Mouse (Mus musculus): ENCODE data around the gene Crcp. TPM values are rescaled to one million over a fixed set of nuclear protein-coding genes. Genes with fewer than 3 reads are reported as not detected.

Gene Crcp
- polyA plus RNA-seq, 1 experiment from 2014 or later = 53.3 TPM

GRCm38 (mm10) chr5:130048786-130049520 lies 19.9 kb downstream of the Crcp start:
- H3K36me3 ChIP-seq = peaks cover 65% of the 10 kb centered on the region
- H3K9ac ChIP-seq = peak overlapping the region; percentile 15; the same call in 1 of the 2 replicates
- WGBS = 83% methylated on average over 15 of the region's 15 CpGs
- no peak overlapping the region for H3K4me2 ChIP-seq (replicated peaks)
- no peak overlapping the region for H3K27ac ChIP-seq
- no peak overlapping the region for H3K4me3 ChIP-seq
- no peaks in the 10 kb centered on the region for H3K27me3 ChIP-seq
- H3K4me1 ChIP-seq = no peaks in the 10 kb centered on the region
- no peak for ATAC-seq (ENCODE audit: low FRiP score)
- H3K9me3 ChIP-seq (replicated peaks) = no peaks in the 10 kb centered on the region

GRCm38 (mm10) chr5:130050416-130050815 lies 21.3 kb downstream of the Crcp start:
- 60% methylated on average over 6 of the region's 6 CpGs for WGBS
- ATAC-seq (ENCODE audit: low FRiP score) = no peak
- H3K36me3 ChIP-seq = peaks cover 56% of the 10 kb centered on the region
- no peak overlapping the region for H3K9ac ChIP-seq
- no peaks in the 10 kb centered on the region for H3K9me3 ChIP-seq (replicated peaks)
- H3K27ac ChIP-seq = no peak overlapping the region
- no peak overlapping the region for H3K4me2 ChIP-seq (replicated peaks)
- no peak overlapping the region for H3K4me3 ChIP-seq
- no peaks in the 10 kb centered on the region for H3K27me3 ChIP-seq
- H3K4me1 ChIP-seq = no peaks in the 10 kb centered on the region

GRCm38 (mm10) chr5:130051073-130051860 lies 22.2 kb downstream of the Crcp start:
- Histone ChIP-seq H3K9ac (no peak overlapping the region), H3K4me3 (no peak overlapping the region), H3K4me1 (no peaks in the 10 kb centered on the region), H3K4me2 (replicated peaks) (no peak overlapping the region), H3K27me3 (no peaks in the 10 kb centered on the region), H3K27ac (no peak overlapping the region), H3K36me3 (peaks cover 50% of the 10 kb centered on the region), H3K9me3 (replicated peaks) (no peaks in the 10 kb centered on the region)
- 84% methylated on average over 15 of the region's 15 CpGs for WGBS
- ATAC-seq (ENCODE audit: low FRiP score) = no peak

GRCm38 (mm10) chr5:130052510-130052909 lies 23.4 kb downstream of the Crcp start:
- Histone ChIP-seq H3K27me3 (no peaks in the 10 kb centered on the region), H3K4me1 (no peaks in the 10 kb centered on the region), H3K36me3 (peaks cover 37% of the 10 kb centered on the region), H3K9ac (no peak overlapping the region), H3K4me3 (no peak overlapping the region), H3K27ac (no peak overlapping the region), H3K4me2 (replicated peaks) (no peak overlapping the region), H3K9me3 (replicated peaks) (no peaks in the 10 kb centered on the region)
- no peak for ATAC-seq (ENCODE audit: low FRiP score)
- 80% methylated on average over 5 of the region's 5 CpGs for WGBS

GRCm38 (mm10) chr5:130052955-130053354 lies 23.9 kb downstream of the Crcp start:
- Histone ChIP-seq H3K4me1 (no peaks in the 10 kb centered on the region), H3K9me3 (replicated peaks) (no peaks in the 10 kb centered on the region), H3K36me3 (peaks cover 37% of the 10 kb centered on the region), H3K9ac (no peak overlapping the region), H3K27me3 (no peaks in the 10 kb centered on the region), H3K27ac (no peak overlapping the region), H3K4me2 (replicated peaks) (no peak overlapping the region), H3K4me3 (no peak overlapping the region)
- no peak for ATAC-seq (ENCODE audit: low FRiP score)
- 92% methylated on average over 6 of the region's 6 CpGs for WGBS

- no peak overlapping the region for H3K9ac ChIP-seq
- H3K27me3 ChIP-seq = no peaks in the 10 kb centered on the region
- H3K4me1 ChIP-seq = no peaks in the 10 kb centered on the region
- no peak for ATAC-seq (ENCODE audit: low FRiP score)
- peaks cover 33% of the 10 kb centered on the region for H3K36me3 ChIP-seq
- 90% methylated on average over 4 of the region's 4 CpGs for WGBS
- no peak overlapping the region for H3K4me3 ChIP-seq
- H3K4me2 ChIP-seq (replicated peaks) = no peak overlapping the region
- H3K9me3 ChIP-seq (replicated peaks) = no peaks in the 10 kb centered on the region
- no peak overlapping the region for H3K27ac ChIP-seq
These were observed 26.6 kb downstream of the Crcp start for GRCm38 (mm10) chr5:130055688-130056087.

- WGBS = 98% methylated on average over 2 of the region's 2 CpGs
- Histone ChIP-seq H3K27ac (no peak overlapping the region), H3K27me3 (no peaks in the 10 kb centered on the region), H3K36me3 (peaks cover 34% of the 10 kb centered on the region), H3K4me3 (no peak overlapping the region), H3K9me3 (replicated peaks) (no peaks in the 10 kb centered on the region), H3K4me1 (no peaks in the 10 kb centered on the region), H3K9ac (no peak overlapping the region), H3K4me2 (replicated peaks) (no peak overlapping the region)
- no peak for ATAC-seq (ENCODE audit: low FRiP score)
These were observed 27.2 kb downstream of the Crcp start for GRCm38 (mm10) chr5:130056303-130056702.

GRCm38 (mm10) chr5:130059413-130060328 lies 30.6 kb downstream of the Crcp start:
- H3K36me3 ChIP-seq = peaks cover 23% of the 10 kb centered on the region
- no peaks in the 10 kb centered on the region for H3K9me3 ChIP-seq (replicated peaks)
- no peak overlapping the region for H3K4me3 ChIP-seq
- no peak overlapping the region for H3K4me2 ChIP-seq (replicated peaks)
- no peaks in the 10 kb centered on the region for H3K27me3 ChIP-seq
- WGBS = 70% methylated on average over 12 of the region's 12 CpGs
- H3K4me1 ChIP-seq = no peaks in the 10 kb centered on the region
- no peak overlapping the region for H3K27ac ChIP-seq
- no peak for ATAC-seq (ENCODE audit: low FRiP score)
- no peak overlapping the region for H3K9ac ChIP-seq

- H3K9ac ChIP-seq = no peak overlapping the region
- H3K27ac ChIP-seq = no peak overlapping the region
- no peak overlapping the region for H3K4me2 ChIP-seq (replicated peaks)
- no peaks in the 10 kb centered on the region for H3K27me3 ChIP-seq
- H3K36me3 ChIP-seq = peaks cover 23% of the 10 kb centered on the region
- no peak overlapping the region for H3K4me3 ChIP-seq
- no peaks in the 10 kb centered on the region for H3K4me1 ChIP-seq
- 95% methylated on average over 4 of the region's 4 CpGs for WGBS
- ATAC-seq (ENCODE audit: low FRiP score) = no peak
- no peaks in the 10 kb centered on the region for H3K9me3 ChIP-seq (replicated peaks)
These were observed 31.2 kb downstream of the Crcp start for GRCm38 (mm10) chr5:130060329-130060665.

- whole genome bisulfite sequencing = 67% methylated on average over 2 of the region's 2 CpGs
These were observed 33.0 kb downstream of the Crcp start for GRCm38 (mm10) chr5:130062096-130062495.

GRCm38 (mm10) chr5:130063760-130064159 lies 34.7 kb downstream of the Crcp start:
- WGBS = 77% methylated on average over 2 of the region's 2 CpGs
- Histone ChIP-seq H3K27me3 (no peaks in the 10 kb centered on the region), H3K9ac (no peak overlapping the region), H3K9me3 (replicated peaks) (no peaks in the 10 kb centered on the region), H3K4me1 (no peaks in the 10 kb centered on the region), H3K4me2 (replicated peaks) (no peak overlapping the region), H3K27ac (no peak overlapping the region), H3K36me3 (peaks cover 21% of the 10 kb centered on the region), H3K4me3 (no peak overlapping the region)
- no peak for ATAC-seq (ENCODE audit: low FRiP score)

More at GRCm38 (mm10) chr5:130062096-130062495, 33.0 kb downstream of the Crcp start:
- Histone ChIP-seq H3K36me3 (peaks cover 23% of the 10 kb centered on the region), H3K27me3 (no peaks in the 10 kb centered on the region), H3K4me1 (no peaks in the 10 kb centered on the region), H3K27ac (no peak overlapping the region), H3K4me3 (no peak overlapping the region), H3K4me2 (replicated peaks) (no peak overlapping the region), H3K9ac (no peak overlapping the region), H3K9me3 (replicated peaks) (no peaks in the 10 kb centered on the region)
- ATAC-seq (ENCODE audit: low FRiP score) = no peak

GRCm38 (mm10) chr5:130065579-130065978 lies 36.5 kb downstream of the Crcp start:
- no peak for ATAC-seq (ENCODE audit: low FRiP score)
- Histone ChIP-seq H3K4me1 (no peaks in the 10 kb centered on the region), H3K4me3 (no peak overlapping the region), H3K36me3 (peaks cover 11% of the 10 kb centered on the region), H3K4me2 (replicated peaks) (no peak overlapping the region), H3K27ac (no peak overlapping the region), H3K9ac (no peak overlapping the region), H3K9me3 (replicated peaks) (no peaks in the 10 kb centered on the region), H3K27me3 (no peaks in the 10 kb centered on the region)
- 100% methylated on average over 1 of the region's 1 CpGs for WGBS
